Mouse (Mus musculus): ENCODE data around the gene Cd86. TPM values are rescaled to one million over a fixed set of nuclear protein-coding genes. Genes with fewer than 3 reads are reported as not detected.
A peak's percentile ranks its signal among the peaks of the same experiment; 100 is the strongest.

The Cd86 gene
- 0.46 and 0.79 TPM in 2 replicates for polyA plus RNA-seq (2012; rRNA removed)

DNA sequence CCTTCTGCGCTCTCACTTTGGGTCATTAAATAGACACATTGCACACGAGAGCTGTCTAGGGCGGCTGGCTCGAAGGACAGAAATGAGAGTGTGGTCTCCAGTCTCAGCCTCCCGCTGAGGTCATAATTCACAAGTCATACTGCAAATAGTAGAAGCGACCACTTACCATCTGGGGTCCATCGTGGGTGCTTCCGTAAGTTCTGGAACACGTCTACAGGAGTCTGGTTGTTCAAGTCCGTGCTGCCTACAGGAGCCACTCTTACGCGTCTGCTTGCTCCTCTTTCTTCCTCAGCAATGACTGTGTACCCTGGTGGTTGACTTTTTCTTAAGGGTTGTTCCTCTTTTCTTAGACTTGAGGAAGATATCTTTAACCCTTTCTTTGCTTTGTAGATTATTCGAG, at the start of gene Cd86:
Gene Cd86 (minus strand): TSS at position 300 of the 400 bp plus-strand sequence.
- TF ChIP-seq CTCF (IDR thresholded peaks at IDR 0.05; ENCODE audit: extremely low read depth, insufficient read length, insufficient replicate concordance, low read depth, low read length) = no peak
- no peak for TF ChIP-seq POLR2A (IDR thresholded peaks at IDR 0.05; ENCODE audit: low read depth, low read length)
- peak within 1 kb of the TSS; percentile 30 for H3K4me3 ChIP-seq (ENCODE audit: low read depth, low read length)
- no peaks in the 10 kb centered on the region for H3K36me3 ChIP-seq (ENCODE audit: control insufficient read depth, insufficient read depth, low read length)
- no peaks in the 10 kb centered on the region for H3K27me3 ChIP-seq (ENCODE audit: control insufficient read depth, insufficient read depth, low read length)
- WGBS = 69% methylated on average over 13 of the region's 13 CpGs
- no peak within 1 kb of the TSS for H3K27ac ChIP-seq (ENCODE audit: insufficient read depth, low read depth, low read length)
- no peaks in the 10 kb centered on the region for H3K4me1 ChIP-seq (ENCODE audit: control insufficient read depth, insufficient read depth, insufficient read length, low read length)

DNA sequence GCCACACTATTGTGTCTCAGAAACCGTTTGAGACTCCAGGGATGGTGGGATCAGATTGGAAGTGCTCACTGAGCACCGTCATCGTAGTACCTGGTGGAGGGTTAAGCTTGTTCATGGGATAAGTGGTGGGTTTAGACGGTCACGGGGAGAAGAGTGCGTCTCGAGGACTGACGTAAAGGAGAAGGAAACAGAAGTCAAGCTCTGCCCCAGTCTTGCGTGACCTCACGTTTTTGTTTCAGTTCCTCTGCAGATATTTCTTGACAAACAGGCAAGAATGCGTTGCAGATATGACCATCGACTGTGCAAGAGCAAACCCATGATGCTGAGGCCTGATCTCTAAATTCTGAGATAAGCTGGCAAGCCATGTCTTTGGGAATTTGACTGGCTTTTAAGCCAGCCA, 45.9 kb upstream of the Cd86 start:
- no peak overlapping the region; the same call in 1 of the 2 replicates for H3K27ac ChIP-seq (ENCODE audit: insufficient read depth, low read depth, low read length)
- no peaks in the 10 kb centered on the region; the same call in 1 of the 2 replicates for H3K4me1 ChIP-seq (ENCODE audit: control insufficient read depth, insufficient read depth, insufficient read length, low read length)
- TF ChIP-seq POLR2A (IDR thresholded peaks at IDR 0.05; ENCODE audit: low read depth, low read length) (no peak), CTCF (IDR thresholded peaks at IDR 0.05; ENCODE audit: extremely low read depth, insufficient read length, insufficient replicate concordance, low read depth, low read length) (no peak)
- WGBS = 82% methylated on average over 12 of the region's 12 CpGs
- H3K36me3 ChIP-seq (ENCODE audit: control insufficient read depth, insufficient read depth, low read length) = no peaks in the 10 kb centered on the region
- H3K27me3 ChIP-seq (ENCODE audit: control insufficient read depth, insufficient read depth, low read length) = no peaks in the 10 kb centered on the region
- no peak overlapping the region for H3K4me3 ChIP-seq (ENCODE audit: low read depth, low read length)

DNA sequence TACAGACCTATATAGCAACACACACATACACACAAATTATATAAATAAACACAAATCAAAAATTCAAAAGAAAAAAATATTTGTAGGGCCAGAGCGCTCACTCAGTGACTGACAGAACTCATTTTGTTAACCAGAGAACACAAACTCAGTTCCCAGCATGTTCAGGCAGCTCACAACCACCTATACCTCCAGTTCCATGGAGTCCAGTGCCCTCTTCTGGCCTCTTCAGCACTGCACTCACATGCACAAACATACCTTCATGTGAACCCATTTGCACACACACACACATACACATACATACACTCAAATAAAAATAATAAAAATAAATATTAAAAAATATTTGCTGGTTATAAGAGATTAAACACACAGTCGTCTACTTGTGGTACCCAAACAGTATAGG, 44.9 kb upstream of the Cd86 start:
- 91% methylated on average over 2 of the region's 2 CpGs for WGBS
- TF ChIP-seq POLR2A (IDR thresholded peaks at IDR 0.05; ENCODE audit: low read depth, low read length) (no peak), CTCF (IDR thresholded peaks at IDR 0.05; ENCODE audit: extremely low read depth, insufficient read length, insufficient replicate concordance, low read depth, low read length) (peak; percentile 22; the same call in 1 of the 2 replicates)
- Histone ChIP-seq H3K27me3 (ENCODE audit: control insufficient read depth, insufficient read depth, low read length) (no peaks in the 10 kb centered on the region), H3K4me3 (ENCODE audit: low read depth, low read length) (no peak overlapping the region), H3K27ac (ENCODE audit: insufficient read depth, low read depth, low read length) (no peak overlapping the region), H3K4me1 (ENCODE audit: control insufficient read depth, insufficient read depth, insufficient read length, low read length) (no peaks in the 10 kb centered on the region; the same call in 1 of the 2 replicates), H3K36me3 (ENCODE audit: control insufficient read depth, insufficient read depth, low read length) (no peaks in the 10 kb centered on the region)

DNA sequence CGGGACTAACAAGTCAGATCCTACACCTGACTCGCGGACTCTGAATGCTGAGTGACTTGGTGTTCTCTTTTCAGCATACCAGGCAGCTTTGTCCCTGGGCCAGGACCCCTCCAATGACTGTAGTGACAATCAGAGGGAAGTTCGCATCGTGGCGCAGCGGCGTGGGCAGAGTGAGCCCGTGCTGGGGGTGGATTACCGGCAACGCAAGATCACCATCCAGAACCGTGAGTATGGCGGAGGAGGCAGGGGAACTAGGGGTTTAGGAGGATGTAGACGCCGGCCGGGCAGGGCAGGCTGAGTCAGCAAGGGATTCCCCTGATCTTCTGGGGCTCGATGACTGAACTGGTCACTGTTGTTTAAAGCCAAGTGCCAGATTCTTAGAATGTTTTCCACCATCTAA, 43.5 kb upstream of the Cd86 start:
- no peaks in the 10 kb centered on the region for H3K36me3 ChIP-seq (ENCODE audit: control insufficient read depth, insufficient read depth, low read length)
- H3K27me3 ChIP-seq (ENCODE audit: control insufficient read depth, insufficient read depth, low read length) = no peaks in the 10 kb centered on the region
- TF ChIP-seq POLR2A (IDR thresholded peaks at IDR 0.05; ENCODE audit: low read depth, low read length) (no peak), CTCF (IDR thresholded peaks at IDR 0.05; ENCODE audit: extremely low read depth, insufficient read length, insufficient replicate concordance, low read depth, low read length) (no peak)
- H3K27ac ChIP-seq (ENCODE audit: insufficient read depth, low read depth, low read length) = no peak overlapping the region
- WGBS = 87% methylated on average over 17 of the region's 17 CpGs
- peak overlapping the region; percentile 48 for H3K4me3 ChIP-seq (ENCODE audit: low read depth, low read length)
- no peaks in the 10 kb centered on the region; the same call in 1 of the 2 replicates for H3K4me1 ChIP-seq (ENCODE audit: control insufficient read depth, insufficient read depth, insufficient read length, low read length)

GRCm38 (mm10) chr16:36708751-36709150, 42.9 kb upstream of the Cd86 start:
- no peaks in the 10 kb centered on the region for H3K36me3 ChIP-seq (ENCODE audit: control insufficient read depth, insufficient read depth, low read length)
- TF ChIP-seq POLR2A (IDR thresholded peaks at IDR 0.05; ENCODE audit: low read depth, low read length) (no peak), CTCF (IDR thresholded peaks at IDR 0.05; ENCODE audit: extremely low read depth, insufficient read length, insufficient replicate concordance, low read depth, low read length) (no peak)
- H3K4me1 ChIP-seq (ENCODE audit: control insufficient read depth, insufficient read depth, insufficient read length, low read length) = no peaks in the 10 kb centered on the region; the same call in 1 of the 2 replicates
- no peaks in the 10 kb centered on the region for H3K27me3 ChIP-seq (ENCODE audit: control insufficient read depth, insufficient read depth, low read length)
- whole genome bisulfite sequencing = 73% methylated on average over 7 of the region's 7 CpGs
- no peak overlapping the region for H3K27ac ChIP-seq (ENCODE audit: insufficient read depth, low read depth, low read length)
- no peak overlapping the region for H3K4me3 ChIP-seq (ENCODE audit: low read depth, low read length)

GRCm38 (mm10) chr16:36707702-36708423, 42.0 kb upstream of the Cd86 start:
- H3K27ac ChIP-seq (ENCODE audit: insufficient read depth, low read depth, low read length) = no peak overlapping the region
- no peaks in the 10 kb centered on the region; the same call in 1 of the 2 replicates for H3K4me1 ChIP-seq (ENCODE audit: control insufficient read depth, insufficient read depth, insufficient read length, low read length)
- no peak overlapping the region for H3K4me3 ChIP-seq (ENCODE audit: low read depth, low read length)
- WGBS = 43% methylated on average over 6 of the region's 6 CpGs
- TF ChIP-seq POLR2A (IDR thresholded peaks at IDR 0.05; ENCODE audit: low read depth, low read length) (no peak), CTCF (IDR thresholded peaks at IDR 0.05; ENCODE audit: extremely low read depth, insufficient read length, insufficient replicate concordance, low read depth, low read length) (no peak)
- H3K27me3 ChIP-seq (ENCODE audit: control insufficient read depth, insufficient read depth, low read length) = no peaks in the 10 kb centered on the region
- no peaks in the 10 kb centered on the region for H3K36me3 ChIP-seq (ENCODE audit: control insufficient read depth, insufficient read depth, low read length)

DNA sequence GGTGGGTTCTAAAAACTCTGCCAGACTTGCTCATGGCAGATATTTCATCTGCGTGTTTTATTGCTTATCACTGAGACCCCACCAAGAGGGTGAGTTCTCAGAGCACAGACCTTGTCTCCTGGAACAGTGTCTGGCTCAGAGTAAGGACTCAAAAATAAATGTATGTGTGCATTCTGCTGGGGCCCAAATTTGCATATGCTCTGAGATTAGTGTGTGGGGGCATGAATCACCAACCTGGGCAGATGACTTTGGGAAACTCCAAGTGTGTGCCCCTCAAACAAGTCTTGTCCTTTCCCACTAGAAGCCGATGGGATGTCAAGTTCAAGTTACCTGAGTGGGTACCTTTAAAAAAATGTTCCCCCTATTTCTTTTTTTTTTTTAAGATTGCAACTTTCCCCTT, 34.6 kb upstream of the Cd86 start:
- Histone ChIP-seq H3K4me1 (ENCODE audit: control insufficient read depth, insufficient read depth, insufficient read length, low read length) (no peaks in the 10 kb centered on the region), H3K36me3 (ENCODE audit: control insufficient read depth, insufficient read depth, low read length) (no peaks in the 10 kb centered on the region), H3K27ac (ENCODE audit: insufficient read depth, low read depth, low read length) (no peak overlapping the region), H3K4me3 (ENCODE audit: low read depth, low read length) (no peak overlapping the region), H3K27me3 (ENCODE audit: control insufficient read depth, insufficient read depth, low read length) (peaks cover 2% of the 10 kb centered on the region; the same call in 1 of the 2 replicates)
- TF ChIP-seq POLR2A (IDR thresholded peaks at IDR 0.05; ENCODE audit: low read depth, low read length) = no peak
- no peak for TF ChIP-seq CTCF (IDR thresholded peaks at IDR 0.05; ENCODE audit: extremely low read depth, insufficient read length, insufficient replicate concordance, low read depth, low read length)
- WGBS = 83% methylated on average over 2 of the region's 2 CpGs

Measured in small intestine, adult 2 months (tissue).